Mouse (Mus musculus) ES-E14 (cell line): Measurements from ENCODE around the gene Zfhx3.

Experiments used
- CHD2 ChIP-seq: IDR thresholded peaks from 2 replicates; pipeline ENCODE4 v1.6.1; 2014; ENCODE audit warnings: mild to moderate bottlenecking, low read depth, low read length, inconsistent platforms
- HCFC1 ChIP-seq: IDR thresholded peaks from 2 replicates; pipeline ENCODE4 v1.6.1; 2012; ENCODE audit warnings: low read length, inconsistent platforms, borderline replicate concordance; ENCODE audit not compliant: insufficient read depth
- MAFK ChIP-seq: IDR thresholded peaks from 2 replicates; pipeline ENCODE4 v1.6.1; 2014; ENCODE audit warnings: mild to moderate bottlenecking, low read depth, low read length, inconsistent platforms; ENCODE audit not compliant: insufficient read depth
- ZC3H11A ChIP-seq: IDR thresholded peaks from 2 replicates; pipeline ENCODE4 v1.6.1; 2012; ENCODE audit warnings: low read depth, mild to moderate bottlenecking, inconsistent platforms, low read length, borderline replicate concordance

- TF ChIP-seq CHD2 (no peak), ZC3H11A (no peak), MAFK (no peak), HCFC1 (no peak)
These were observed 538.8 kb downstream of the Zfhx3 start for GRCm38 (mm10) chr8:108481167-108481815.
